Mouse (Mus musculus) right cerebral cortex, adult 2 months (tissue): ENCODE results near the gene Mmp15.

Experiments used
- DNase-seq, 2 experiments: peaks; one replicate each; pipeline ENCODE4 v3.0.0; 2021 to 2022; ENCODE audit warnings: low spot score in 2 of 2

The Mmp15 gene

DNA sequence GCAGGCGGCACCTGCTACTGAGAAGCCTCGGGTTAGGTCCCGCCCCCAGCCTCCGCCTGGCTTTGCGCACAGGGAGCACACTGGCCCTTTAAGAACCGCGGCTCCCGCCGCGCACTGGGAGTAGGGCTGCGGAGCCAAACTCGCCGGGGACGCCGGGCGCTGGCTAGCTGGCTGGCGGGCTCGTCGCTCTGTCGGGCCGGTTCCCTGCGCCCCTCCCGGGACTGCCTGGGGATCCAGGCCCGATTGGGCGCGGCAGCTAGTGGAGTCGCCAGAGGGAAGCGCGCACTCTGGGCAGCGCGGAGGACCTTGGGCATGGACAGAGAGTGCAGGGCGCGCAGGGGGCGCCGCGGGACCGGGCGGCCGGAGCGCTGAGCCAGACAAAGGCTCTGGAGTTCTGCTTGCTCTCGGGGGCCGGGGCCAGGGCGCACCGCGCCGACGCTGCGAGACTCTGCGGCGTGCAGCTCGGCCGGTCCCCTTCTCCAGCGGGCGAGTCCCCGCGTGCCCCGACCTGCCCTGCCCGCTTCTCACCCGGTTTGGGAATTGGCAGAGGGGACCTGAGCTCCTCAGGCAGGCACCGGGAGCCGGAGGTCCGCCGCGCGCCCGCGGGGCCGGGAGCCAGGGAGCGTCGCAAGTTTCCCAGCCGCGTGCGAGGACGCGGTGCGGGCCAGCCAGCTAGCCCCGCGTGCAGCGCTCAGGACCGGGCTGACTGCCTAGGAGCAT is at the start of gene Mmp15:
TSS of gene Mmp15 (plus strand) at position 118 of the 720 bp plus-strand sequence.
- DNase-seq = peak; percentile 60 to 68

DNA sequence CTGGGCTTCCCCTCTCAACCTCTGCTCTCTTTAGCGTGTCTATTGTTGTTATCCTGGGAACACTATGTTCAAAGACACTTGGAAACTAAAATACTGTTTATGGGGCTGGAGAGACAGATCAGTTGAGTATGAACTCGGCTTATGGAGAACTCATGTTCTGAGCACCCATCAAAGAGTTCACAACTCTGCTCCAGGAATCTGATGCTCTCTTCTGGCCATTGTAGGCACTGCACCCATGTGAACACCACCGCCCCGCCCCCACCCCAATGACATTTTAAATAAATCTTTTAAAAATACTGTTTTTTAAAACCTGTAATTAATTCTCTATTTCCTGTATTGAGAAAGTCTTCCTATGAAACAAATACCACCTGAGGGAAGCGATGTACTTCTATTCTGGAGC is 49.7 kb upstream of the Mmp15 start:
- DNase-seq = no peak

DNA sequence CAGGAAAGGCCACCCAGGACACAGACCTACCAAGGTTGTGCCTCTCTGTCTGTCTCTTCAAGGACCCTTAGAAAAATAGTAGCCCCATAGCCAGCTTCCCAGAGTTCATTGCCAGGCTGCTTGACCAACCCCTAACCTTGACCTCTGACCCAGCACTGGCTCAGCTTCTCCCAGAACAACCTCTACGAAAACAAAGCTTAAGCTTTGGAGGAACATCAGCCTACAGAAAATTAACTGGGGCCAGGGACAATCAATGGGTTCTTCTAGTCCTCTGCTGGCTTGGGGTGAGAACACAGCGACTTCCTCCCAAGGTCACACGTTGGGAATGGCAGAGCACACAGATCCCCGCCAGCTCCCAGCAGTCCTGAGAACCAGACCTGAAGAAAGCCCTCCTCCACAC is 46.5 kb upstream of the Mmp15 start:
- no peak for DNase-seq

DNA sequence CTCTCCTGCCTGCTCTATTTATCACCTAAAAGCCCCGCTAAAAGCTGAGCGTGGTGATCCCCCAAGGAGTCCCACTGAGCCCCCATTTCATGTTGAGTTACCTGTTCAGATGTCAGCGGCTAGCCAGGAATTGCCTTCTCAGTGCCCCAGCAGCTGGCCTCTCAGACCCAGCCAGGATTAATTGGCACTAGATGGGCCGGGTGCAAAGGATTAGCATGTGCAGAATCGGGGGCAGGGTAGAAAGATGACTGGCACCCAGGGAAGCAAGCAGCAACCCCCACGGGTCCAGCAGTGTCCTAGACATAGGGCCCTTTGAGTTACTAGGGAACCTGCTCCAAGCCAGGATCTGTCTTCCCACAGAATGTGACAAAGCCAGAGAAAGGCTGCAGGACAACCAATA is 45.6 kb upstream of the Mmp15 start, which contains the start of gene Cngb1:
TSS of gene Cngb1 (minus strand) at position 155 of the 400 bp plus-strand sequence.
- DNase-seq = no peak

DNA sequence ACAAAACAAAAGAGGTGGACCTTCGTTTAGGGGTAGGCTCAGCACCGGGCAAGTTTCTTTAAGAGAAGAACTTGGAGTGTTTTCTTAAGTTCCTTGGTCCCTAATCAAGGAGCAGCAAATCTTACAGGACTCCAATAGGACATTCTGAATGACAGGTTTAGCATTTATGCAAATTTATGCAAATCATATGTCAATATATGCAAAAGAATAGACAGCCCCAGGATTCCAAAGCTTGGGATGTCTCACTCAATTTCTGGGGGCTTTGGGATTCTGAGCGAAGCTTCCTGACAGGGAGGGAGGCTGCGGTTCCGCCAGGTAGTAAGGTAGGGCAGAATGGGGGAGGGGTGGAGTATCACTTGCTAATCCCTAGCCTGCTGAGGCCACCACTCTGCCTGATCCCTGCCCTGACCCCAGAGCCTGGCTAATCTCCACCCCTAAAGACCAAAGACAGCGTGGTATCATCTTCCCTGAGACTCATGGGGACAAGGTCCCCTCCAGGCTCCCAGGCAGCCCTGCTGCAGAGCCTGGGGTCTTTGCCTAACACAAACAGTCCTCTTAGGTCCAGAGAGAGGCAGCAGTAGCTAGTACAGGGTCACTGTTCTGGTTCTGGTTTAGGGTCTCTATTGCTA is 41.6 kb upstream of the Mmp15 start, which contains the start of gene Tepp:
TSS of gene Tepp (plus strand) at position 225 of the 629 bp plus-strand sequence.
- DNase-seq = no peak

DNA sequence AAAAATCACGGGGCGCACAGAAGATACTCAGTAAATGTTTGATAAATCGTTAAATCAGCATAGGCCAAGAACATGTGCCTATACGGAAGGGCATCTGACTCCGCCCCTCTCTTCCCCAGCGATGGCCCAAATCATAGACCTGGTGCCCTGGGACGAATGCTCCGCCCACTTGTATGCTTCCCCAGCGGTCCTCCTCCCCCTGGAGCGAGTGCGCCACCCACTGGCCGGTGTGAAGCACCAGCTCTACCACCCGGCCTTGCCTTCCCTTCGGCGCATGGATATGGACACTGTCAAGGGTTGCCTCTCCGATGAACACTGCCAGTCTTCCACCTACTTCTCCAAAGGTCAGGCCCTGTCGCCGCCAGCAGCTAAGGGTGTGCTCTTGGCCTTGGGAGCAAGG is 39.2 kb upstream of the Mmp15 start:
- no peak for DNase-seq

DNA sequence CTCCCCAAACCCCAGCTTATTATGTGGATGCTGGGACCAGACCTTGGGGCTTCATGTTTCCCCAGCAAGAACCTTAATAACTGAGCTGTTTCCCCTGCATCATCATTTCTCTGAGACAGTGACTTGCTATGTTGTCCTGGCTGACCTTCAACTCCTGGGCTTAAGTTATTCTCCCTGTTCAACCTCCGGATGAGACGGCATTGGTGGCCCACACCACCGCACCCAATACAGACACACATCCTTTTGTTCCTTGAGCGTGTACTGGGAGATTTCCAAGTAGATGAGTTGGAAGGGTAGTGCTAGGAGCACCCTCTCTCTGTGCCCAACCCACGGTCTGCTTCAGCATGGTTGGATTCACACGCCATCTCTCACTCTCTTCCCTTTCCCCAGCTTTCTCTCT is 38.2 kb upstream of the Mmp15 start:
- no peak for DNase-seq

DNA sequence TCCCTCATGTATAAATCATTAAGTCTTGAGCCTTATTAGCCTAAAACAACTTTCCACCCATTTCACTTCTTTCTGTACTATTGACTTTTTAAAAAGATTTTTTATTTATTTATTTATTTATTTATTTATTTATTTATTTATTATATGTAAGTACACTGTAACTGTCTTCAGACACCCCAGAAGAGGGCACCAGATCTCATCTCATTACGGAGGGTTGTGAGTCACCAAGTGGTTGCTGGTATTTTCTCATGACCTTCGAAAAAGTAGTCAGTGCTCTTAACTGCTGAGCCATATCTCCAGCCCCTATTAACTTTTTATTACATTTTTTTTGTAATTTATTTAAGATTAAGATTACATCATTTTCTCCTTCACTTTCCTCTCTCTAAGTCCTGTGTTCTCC is 37.4 kb upstream of the Mmp15 start:
- no peak for DNase-seq

DNA sequence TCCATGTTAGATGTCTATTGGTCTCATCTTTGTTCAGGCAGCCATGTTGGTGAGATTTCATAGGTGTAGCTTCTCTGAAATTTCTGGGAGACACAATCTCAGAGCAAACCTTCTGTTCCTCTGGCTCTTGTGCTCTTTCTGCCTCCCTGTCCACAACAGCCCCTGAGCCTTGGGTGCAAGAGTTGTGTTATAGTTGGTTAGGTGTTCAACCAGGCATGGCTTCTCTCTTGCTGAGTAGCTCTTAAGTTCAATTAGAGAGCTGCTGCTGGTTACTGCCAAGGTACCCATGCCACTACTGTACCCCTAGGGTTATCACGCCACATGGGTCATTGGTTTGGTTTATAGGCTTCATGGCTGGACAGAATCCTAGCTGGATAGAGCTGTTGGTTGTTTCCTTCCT is 36.7 kb upstream of the Mmp15 start:
- no peak for DNase-seq

DNA sequence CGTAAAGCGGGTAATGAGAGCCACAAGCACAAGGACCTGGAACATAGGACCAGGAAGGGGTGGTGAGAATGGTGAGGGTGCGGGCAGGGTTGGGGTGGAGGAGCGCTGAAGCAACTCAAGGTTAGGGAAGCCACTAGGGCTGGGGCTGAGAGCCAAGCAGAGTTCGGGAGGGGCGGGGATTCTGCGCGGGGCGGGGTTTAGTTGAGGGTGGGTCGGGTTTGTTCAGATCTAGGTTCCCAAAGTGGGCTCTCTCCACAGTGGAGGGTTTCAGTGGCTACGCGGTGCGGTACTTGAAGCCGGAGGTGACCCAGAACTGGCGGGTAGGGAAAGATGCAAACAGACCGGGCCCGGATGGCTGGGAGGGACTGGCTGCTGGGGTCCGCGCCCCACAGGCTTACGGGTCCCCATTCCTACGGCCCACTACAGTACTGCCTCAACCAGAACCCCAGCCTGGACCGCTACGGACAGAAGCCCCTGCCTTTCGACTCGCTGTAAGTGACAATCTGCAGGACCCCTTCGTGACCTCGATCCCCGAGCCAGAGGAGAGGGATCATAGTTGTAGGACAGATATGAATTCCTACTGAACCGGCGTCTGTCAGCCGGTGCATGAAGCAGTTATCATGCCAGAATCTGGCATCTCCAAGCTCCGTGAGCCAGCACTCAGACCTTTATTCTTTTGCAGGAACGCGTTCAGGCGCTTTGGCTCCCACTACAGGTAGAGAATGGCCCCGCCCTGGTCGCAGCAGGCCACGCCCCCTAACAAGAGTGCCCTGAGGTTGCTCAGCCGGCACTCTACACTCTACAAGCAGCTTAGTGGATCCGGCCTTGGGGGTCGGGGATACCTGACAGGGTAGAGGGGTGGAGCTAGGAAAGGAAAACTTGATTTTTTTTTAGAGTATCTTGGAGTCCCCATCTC is 31.6 kb upstream of the Mmp15 start:
- peak; percentile 24 to 36 for DNase-seq

DNA sequence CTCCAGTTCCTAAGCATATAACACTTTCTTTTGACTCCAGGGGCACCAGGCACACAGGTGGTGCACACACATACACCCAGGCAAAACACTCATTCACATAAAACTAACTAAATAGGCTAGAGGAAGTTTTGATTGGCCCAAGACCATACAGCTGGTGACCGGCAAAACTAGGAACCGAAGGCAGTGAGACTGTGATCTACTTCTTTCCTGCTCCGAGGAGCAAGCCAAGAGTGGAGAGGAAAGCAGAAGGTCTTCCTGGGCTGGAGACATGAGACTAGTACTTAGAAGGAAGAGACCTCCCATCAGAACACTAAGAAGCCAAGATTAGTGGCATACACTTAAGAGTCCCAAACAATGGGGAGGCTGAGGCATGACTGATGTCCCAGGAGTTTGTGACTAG is 28.9 kb upstream of the Mmp15 start:
- DNase-seq = no peak

DNA sequence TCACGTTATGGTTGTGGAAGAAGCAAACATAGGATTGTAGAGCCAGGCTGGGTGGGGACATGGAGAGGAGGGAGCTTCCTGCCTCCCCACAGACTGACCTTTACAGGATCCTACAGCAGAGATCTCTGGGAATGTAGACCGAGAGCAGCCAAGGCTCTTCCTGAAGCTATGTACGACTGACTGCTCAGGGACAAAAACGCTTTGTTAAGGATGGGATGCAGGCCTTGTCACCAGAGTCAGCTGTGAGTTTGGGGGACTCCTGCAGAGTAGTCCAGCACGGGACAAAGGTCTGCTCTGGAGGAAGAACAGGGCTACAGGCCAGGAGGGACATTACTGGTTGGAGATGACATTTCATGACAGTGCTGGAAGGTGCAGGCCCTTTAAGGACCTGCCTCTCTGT is 27.4 kb upstream of the Mmp15 start:
- no peak for DNase-seq

DNA sequence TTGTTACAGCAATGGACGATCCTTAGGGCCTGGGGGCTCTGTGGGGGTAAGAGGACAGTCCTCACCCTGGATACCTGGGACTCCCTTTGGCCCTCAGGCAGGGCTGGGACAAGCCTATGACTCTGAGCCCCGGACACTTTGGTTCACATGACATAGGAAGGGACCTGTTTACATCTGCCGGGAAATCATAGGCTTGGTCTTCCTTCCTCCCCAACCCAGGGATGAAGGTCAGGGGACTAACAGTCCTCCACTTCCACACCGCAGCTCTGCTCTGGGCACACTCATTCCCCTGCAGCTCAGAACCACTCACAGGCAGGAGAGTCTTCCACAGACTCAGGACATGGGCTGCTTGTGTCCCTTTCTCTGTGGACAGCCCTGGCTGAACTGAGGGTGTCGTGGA is 25.2 kb upstream of the Mmp15 start:
- DNase-seq = no peak

DNA sequence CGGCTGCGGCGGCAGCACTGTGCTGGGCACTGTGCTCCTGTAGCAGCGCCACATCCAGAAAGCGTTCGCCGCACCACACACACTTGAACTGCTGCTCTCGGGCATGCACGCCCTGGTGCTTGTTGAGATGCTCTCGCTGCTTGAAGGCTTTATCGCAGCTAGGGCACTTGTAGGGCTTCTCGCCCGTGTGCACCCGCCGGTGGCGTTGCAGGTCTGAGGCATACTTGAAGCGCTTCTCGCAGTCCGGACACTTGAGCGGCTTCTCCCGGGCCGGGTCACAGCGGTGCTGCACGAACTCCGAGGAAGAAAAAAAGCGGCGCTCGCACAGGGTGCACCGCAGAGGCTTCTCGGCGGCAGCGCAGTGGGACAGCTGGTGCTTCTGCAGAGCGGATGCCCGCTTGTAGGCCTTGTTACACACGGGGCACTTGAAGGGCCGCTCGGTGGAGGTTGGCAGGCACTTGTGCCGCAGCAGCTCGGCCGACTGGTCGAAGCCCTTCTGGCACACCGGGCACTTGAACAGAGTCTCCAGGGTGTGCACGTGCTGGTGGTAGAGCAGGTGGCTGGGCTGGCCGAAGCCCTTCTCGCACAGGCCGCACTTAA is 24.1 kb upstream of the Mmp15 start:
- no peak for DNase-seq

DNA sequence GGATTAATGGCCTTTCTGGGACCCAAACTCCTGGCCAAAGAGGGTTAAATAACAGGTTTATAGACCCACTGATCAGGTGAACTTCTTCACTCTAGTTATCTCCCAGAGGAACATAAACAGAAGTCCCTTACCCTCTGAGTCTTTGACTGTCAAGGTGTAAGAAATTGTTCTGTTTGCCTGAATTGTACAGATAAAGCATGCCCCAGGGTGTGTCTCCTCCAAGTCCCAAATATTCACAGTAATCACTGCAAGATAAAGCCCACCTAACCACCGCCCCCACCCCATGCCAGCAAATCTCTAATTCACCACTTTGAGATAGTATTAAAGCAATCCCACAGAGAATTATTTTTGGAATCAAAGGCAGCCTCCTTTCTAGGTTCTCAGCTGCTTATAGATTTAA is 21.7 kb upstream of the Mmp15 start:
- no peak for DNase-seq

DNA sequence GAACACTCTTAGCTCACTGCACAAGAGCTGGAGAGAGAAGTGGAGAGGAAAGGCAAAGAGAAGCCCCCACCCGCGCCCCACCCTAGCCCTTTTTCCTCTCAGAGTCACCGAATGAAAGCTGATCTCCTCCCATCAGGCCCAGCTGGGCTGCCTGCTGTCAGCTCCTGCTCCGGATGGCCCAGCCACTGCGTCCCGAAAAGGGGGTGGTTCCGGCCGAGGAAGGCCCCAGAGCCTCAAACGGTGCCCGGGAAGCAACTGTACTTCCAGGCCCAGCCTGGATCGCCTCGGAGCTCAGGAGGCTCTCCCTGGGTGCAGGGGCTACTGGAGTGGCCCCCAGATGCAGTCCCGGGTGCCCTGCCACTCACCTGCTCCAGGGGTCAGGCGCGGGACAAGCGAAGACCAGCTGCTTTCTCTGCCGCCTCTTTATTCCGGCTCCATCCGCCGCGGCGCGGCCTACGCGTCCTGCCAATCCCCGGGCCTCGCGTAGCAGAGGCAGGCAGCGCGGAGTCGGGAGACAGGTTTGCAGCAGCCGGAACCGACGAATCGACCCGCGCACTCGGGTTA is 20.8 kb upstream of the Mmp15 start:
- no peak for DNase-seq

DNA sequence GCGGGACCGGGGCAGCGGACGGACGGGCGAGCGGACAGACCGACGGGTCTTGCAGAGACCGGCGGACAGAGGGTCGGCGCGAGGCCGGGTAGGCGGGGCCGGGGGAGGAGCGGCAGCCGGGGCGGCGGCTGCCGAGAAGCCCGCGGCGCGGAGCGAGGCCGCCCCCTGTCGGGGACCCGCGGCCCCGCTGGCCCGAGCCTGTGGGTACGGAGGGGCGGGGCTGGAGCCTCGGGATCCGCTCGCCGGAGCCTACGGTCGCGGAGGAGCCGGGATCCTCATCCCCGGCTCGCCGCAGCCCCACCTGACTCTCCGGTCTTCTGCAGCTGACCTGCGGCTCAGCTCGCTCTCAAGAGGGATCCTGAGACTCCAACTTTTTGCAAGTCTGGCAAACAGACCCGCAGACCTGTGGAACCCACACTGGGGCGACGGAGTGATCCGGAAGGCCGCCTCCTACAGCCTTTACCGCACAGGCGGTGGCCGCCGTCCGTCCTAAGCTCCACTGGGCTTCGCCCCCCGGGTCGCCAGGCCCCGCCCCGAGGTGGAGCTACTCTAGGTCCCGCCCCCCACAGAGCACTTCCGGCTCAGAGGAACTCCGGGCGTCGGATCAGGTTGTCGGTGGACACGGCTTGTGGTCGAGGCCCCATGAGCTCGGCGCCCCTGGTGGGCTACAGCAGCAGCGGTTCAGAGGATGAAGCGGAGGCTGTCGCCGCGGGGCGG is 20.2 kb upstream of the Mmp15 start, which contains the start of the genes Zfp319 and Usb1:
TSS of gene Zfp319 (minus strand) at position 231 of the 717 bp plus-strand sequence.
TSS of gene Usb1 (plus strand) at position 565 of the 717 bp plus-strand sequence.
- peak; percentile 87 to 92 for DNase-seq

DNA sequence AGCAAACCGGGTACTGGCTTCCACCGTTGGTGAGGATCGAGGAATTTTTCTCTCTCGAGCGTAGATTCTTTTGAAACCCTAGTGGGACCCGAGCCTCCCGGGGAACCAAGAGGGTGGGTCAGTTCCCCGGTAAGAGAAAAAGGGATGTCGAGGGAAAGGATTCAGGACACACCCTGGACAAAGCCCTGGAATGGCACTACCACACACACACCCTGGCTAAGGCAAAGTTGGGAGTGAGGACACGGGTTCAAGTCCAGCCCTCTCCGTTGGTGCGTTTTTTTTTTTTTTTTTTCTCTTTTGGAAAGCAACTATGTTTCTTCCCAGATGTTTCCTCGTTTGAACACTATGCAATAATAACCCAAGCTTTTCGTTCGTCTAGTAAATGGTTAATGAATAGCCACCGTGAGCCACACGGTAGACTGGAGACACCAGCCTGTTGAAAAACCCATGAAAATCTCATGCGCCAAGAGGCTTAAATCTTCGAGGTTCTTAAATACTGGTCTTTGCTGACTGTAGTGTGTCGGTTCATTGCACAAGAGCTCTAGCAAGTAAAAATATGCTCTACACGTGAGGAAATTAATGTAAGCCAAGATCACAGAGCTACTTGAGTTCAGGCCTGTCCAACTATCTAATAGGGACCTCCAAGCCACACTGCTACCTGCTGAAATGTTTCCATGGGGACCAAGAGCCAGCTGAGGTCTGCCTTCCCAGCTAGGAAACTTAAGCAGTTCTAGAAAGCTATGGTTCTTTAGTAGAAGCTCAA is 19.4 kb upstream of the Mmp15 start:
- DNase-seq = no peak

DNA sequence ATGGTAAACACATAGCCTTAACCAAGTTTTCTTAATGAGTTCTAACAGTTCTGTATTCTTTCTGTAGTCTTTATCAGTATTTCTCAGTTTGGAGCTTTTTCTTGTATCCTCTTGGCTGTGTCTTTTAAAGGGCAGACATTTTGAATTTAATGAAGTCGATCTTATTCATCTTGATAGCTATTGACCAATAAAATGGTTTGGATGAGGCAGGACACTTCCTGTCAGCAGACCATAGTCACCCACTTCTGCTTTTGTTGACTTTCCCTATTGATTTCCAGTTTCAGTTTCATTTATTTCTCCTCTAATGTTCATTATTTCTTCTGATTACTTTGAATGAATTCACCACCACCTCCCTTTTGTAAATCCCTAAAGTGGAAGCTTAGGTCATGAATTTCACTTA is 16.4 kb upstream of the Mmp15 start:
- DNase-seq = no peak

DNA sequence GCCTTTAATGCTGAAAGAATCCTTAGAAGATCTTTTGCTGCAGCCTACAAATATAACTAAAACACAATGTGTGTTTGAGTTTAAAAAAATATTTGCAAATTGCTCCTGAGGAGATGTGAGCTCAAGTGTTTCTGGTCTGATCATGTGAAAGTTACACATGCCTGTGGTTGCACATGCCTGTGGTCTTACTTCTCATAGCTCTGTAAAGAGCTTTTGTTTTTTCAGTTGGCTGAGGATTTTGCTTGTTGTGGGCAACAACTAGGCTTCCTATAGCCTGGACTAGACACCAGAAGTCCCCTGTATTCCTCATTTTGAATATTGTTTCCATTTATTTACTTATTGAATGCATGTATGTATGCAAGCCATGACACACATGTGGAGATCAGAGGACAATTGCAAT is 15.7 kb upstream of the Mmp15 start:
- DNase-seq = no peak
